Mouse (Mus musculus) kidney, adult 2 months (tissue): ENCODE measurements around the gene Tmcc3.

Source experiments
- CTCF ChIP-seq: fragments of 200-500 bp; conservative IDR thresholded peaks from 2 replicates; pipeline ENCODE4 v1.5.1; 2011; ENCODE audit warnings: low read depth, mild to moderate bottlenecking, control low read depth, low read length, moderate library complexity, mixed read lengths; ENCODE audit not compliant: insufficient read depth, insufficient read length
- POLR2A ChIP-seq: fragments of 200-500 bp; IDR thresholded peaks from one replicate; pipeline ENCODE4 v1.6.1; 2011; ENCODE audit warnings: low read depth, low read length, control low read depth

GRCm38 (mm10) chr10:94432933-94433332, 121.2 kb downstream of the Tmcc3 start:
- no peak for TF ChIP-seq CTCF
- no peak for TF ChIP-seq POLR2A
